Mouse (Mus musculus) ovary, postnatal 10 days (tissue): ENCODE data around the gene Cacna1c.

Source experiments
- DNase-seq: peaks from one replicate; pipeline ENCODE4 v3.0.0; 2022; ENCODE audit warnings: low spot score

Gene Cacna1c

GRCm38 (mm10) chr6:118742701-118743100, 453.5 kb downstream of the Cacna1c start:
- DNase-seq, result no peak

DNA sequence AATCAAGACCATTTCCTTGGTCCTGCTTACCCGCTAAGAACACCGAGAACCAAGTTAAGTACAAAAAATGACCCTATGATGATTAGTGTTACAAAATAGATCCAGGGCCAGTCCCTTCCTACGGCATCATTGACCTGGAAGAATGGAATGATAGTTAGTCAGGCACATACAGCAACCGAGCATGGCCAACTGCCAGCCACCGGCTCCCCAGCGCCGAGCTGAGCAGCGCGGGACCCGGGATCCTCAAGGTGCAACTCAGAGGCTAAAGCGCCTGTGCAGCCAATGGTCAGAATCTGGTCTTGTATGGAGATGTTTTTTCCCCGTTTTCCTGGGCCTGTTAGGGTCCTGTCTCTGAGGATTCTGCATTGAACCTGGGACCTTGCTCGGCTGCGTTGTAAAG, 454.4 kb downstream of the Cacna1c start:
- DNase-seq, result no peak

DNA sequence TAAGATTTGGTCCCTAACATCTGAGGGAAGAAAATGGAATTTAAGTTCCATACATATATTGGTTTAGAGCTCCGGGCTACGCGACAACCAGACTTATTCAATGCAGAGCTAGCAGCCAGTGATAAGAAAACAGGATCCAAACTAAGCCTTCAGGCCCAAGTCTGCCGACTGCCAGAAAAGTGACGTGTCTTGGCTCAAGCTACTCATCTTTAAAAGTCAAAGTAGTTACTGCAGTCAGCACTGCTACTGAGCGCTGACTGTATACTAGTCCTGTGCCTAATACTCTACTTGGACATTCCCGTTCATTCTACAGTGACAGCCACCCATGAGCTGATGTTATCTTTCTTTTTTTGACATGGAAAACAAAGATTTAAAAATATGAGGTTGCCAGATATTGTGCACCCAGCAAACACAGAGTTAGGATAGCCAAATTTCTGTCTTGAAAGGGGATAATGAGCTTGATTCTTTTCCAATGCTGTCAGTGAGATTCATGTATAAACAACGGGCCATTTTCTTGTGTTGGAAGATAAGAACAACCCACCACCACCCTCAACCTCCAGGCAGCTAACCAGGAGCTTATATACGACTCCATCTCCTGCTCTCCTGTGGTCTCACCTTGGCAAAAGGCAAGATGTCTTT, 456.1 kb downstream of the Cacna1c start:
- no peak for DNase-seq

DNA sequence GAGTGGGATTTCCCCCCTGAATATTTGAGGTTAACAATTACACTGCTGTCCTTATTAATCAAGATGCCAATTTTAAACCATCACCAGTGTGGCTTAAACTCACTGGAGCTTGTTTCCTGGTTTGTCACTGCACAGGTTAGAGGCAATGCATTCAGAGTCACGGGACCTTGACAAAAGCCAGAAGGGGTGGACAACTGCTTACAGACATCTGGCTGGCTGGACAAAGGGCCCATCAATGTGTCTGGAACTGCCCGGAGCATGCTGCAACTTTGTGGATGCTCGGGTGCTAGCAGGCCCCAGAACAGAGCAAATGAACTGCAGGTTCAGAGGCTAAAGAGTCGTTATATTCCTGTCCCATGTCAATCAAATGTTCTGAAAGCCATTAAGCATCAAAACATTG, 456.9 kb downstream of the Cacna1c start:
- DNase-seq, result no peak

DNA sequence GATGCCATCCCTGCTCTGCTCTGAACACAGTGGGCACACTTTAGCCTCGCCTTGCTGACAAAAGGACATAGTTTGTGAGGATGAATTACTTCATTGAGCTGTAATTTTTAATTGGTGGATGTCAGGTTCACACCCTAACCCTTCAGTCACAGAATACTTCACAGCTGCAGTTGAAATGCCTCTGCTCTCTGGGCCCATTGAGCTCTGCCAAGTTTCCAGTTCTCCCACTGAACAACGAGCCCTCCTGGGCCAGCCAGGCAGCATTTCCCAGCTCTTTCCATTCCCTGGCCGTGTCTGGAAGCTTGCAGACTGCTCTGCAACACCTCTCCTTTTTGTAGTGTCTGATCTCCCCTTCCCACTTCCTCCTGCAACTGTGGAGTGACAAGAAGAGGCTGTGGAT, 457.6 kb downstream of the Cacna1c start:
- DNase-seq, result no peak

DNA sequence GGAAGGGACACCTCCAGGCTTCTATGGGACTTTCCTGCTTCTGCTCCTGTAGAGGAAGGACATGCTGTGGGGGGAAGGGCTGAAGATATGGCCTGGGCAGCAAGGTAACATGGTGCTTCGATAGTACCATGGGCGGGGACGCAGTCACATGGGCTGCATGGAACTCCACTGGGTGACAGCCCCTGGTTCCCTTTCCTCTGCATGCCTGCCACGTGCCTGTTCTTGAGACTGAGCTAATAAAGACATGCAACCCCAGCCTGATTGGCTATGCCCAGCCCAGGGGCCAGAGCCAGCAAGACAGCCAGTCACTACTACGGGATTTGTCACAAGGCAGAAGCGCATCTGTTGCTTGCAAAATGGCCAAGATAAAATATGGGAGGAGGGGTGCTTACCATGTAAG, 459.1 kb downstream of the Cacna1c start:
- DNase-seq, result no peak

DNA sequence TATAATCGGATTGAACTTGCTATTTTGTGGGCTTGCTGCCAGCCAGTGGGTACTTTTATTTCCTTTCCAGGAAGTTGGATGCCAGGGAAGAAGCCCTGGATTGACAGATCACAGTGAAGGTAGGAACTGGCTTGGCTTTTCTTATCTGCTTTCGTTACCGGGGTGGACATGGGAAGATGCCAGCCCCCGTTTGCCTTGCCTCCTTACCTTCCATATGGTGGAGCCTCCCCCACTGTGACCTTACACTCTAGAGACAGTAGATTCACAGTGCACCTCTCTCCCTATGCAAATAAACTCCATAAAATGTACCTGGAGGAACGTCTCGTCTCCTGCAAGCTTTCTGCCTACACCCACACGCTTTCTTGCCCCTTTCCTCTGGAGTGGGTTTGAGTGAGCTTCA, 459.7 kb downstream of the Cacna1c start:
- DNase-seq, result no peak

- DNase-seq, result no peak
Observed at GRCm38 (mm10) chr6:118735145-118735544, 461.1 kb downstream of the Cacna1c start.

- DNase-seq, result no peak
Observed at GRCm38 (mm10) chr6:118731937-118732336, 464.3 kb downstream of the Cacna1c start.

DNA sequence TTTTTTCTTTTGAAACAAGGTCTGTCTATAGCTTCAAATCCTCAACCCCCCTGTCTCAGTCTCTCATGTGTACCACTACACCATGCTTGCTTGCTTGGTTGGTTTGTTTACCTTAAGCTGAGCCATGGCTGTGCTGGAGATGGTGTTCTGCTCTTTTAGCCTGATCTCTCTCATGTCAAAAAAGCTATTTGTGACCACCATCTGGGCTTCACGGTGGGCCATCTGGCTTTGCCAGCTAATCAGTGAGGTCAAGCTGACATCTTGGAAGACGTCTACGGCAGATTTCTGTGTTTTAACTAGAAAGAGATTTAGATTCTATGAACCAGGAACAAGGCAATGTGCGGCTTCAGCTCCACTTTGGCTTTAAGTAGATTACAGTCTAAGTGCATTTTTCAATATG, 471.3 kb downstream of the Cacna1c start:
- DNase-seq, result no peak

- DNase-seq, result no peak
Observed at GRCm38 (mm10) chr6:118724388-118724787, 471.8 kb downstream of the Cacna1c start.

DNA sequence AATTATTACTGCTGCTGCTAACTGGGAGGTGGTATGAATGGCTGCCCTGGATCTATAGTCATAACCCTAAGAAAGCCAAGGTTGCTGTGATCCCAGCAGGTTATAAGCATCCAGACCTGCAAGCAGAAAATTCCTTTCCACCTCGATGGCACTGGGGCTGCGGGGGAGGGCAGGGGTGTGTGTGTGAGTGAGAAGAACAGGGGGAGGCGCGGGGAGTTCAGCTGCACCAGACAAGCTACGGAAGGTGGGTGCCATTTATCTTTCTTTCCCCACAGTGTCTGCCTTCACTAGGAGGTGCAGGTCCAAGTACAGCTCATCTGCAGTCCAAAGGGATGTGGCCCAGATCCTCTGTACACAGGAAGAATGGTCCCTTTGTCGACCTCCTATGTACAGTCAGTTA, 473.9 kb downstream of the Cacna1c start:
- DNase-seq, result no peak

DNA sequence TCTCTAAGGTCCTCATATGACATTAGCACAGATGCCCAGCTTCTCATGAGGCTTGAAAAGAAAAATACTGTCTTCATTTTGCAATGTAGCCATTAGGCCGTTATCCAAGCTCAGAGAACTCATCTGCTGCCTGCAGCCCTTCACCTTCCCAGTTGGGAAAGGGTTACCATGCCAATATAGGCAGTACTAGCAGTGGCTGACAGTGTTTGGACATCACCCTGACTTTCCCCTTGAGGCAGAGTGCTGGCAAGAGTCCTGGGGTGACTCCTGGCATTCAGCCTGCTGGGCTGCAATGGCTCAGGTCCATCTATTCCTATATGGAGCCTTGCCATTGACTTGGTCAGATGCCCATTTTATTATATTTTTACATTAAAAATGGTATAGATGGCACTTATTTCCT, 476.7 kb downstream of the Cacna1c start:
- no peak for DNase-seq

- DNase-seq, result no peak
Observed at GRCm38 (mm10) chr6:118713286-118713685, 482.9 kb downstream of the Cacna1c start.

DNA sequence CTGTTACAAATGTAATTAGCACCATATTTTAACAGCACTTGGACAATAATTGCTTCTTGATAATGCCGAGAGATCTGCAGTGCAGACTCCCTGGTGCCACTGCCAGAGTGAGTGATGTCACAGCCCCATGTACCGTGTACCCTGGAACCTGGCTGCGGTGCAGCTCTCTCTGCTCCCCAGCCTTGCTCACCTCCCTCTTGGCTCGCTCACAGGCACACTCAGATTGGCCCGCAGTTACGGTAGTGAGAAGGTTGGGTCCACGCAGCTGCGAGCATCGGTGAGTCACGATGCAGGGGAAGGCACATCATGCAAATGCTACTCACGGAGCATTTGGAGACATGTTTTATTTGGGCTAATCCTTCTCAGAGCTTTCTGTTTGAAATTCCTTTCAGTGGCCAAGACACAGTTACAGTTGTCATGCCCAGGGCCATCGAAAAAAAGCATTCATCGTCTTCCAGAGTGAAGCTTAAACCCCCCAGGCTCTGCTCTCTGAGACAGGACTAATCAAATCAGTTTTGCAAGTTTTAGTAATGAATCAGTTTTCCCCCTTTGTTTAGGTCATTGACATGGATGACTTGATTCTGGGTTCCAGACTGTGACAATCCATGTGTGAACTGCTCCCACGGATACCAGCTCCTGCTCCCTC, 484.4 kb downstream of the Cacna1c start:
- DNase-seq, result no peak

GRCm38 (mm10) chr6:118707066-118707465, 489.2 kb downstream of the Cacna1c start:
- DNase-seq, result no peak

GRCm38 (mm10) chr6:118705840-118706239, 490.4 kb downstream of the Cacna1c start:
- no peak for DNase-seq

- no peak for DNase-seq
Observed at GRCm38 (mm10) chr6:118694626-118695025, 501.6 kb downstream of the Cacna1c start.

DNA sequence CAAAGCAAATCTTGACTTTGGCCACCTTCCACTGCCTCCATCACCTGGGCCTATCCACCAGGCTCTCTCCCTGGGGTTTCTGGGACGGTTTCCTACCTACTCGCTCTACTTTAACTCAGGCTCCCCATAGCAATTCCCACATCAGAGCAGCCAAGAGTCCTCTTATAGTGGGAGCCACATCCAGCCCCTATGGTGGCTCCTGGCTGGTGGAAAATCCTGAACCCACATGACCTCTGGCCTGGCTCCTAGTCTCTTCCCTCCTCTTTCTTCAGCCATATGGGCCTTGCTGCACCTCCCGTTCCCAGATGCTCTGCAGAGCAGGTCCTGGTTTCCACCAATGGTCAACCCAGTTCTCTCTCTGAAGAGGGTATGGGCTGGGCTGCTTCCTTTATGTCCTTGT, 506.8 kb downstream of the Cacna1c start:
- no peak for DNase-seq

GRCm38 (mm10) chr6:118688856-118689255, 507.4 kb downstream of the Cacna1c start:
- DNase-seq, result no peak

DNA sequence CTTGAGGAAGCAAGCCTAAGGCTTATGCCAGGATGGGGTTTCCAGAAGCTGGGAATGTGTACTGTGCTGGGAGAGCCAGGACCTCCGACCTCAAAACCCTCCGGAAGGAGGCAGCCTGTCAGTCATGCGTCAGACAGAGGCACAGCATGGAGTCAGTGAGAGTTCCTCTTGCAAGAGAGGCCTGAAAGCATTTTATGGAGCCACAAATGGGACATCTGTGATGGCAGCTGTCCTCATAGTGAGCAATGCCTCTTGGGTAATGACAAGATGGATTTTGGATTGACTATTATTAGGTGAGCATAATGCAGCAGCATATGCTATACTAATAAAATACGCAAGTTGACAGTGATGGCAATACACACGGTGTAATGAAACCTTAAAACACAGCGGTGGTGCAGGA, 515.4 kb downstream of the Cacna1c start:
- no peak for DNase-seq

DNA sequence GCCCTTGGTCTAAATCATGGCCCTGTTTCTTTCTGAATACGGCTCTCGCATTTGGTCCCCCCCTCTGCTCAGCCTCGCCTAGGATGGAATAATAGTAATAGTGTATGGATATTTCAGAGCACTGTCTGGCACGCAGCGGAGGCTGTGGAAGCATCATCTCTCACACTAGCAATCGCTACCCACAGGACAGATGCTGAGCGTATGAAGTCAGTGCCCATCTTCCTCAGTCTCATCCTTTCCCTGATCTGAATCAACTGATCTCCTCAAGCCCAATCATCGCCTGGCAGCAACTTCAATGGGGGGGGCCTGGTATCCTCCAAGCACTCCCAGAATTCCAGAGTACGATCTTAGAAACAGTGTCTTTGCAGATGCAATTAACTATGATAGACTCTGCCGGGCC, 518.2 kb downstream of the Cacna1c start:
- DNase-seq, result no peak

- DNase-seq, result no peak
Observed at GRCm38 (mm10) chr6:118677306-118677705, 518.9 kb downstream of the Cacna1c start.

DNA sequence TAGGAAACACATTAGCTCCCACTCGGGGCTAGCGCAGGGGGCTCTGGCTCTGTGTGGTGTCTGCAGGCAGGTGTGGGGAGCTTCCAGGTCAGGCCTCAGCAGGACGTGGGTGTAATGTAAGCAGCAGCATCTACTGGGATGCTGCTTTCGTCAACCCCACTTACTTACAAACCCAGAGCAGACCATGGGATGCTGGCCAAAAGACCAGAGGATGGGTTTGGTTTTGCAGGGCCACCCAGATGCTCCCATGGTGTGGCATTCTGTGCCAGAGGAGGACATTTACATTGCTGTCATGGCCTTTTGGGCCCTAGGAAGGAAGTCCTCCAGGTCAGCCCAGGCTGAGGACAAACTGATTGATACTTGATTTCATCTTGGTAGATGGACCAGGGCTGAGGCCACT, 521.4 kb downstream of the Cacna1c start:
- DNase-seq, result no peak
